In the genomic region with DNA sequence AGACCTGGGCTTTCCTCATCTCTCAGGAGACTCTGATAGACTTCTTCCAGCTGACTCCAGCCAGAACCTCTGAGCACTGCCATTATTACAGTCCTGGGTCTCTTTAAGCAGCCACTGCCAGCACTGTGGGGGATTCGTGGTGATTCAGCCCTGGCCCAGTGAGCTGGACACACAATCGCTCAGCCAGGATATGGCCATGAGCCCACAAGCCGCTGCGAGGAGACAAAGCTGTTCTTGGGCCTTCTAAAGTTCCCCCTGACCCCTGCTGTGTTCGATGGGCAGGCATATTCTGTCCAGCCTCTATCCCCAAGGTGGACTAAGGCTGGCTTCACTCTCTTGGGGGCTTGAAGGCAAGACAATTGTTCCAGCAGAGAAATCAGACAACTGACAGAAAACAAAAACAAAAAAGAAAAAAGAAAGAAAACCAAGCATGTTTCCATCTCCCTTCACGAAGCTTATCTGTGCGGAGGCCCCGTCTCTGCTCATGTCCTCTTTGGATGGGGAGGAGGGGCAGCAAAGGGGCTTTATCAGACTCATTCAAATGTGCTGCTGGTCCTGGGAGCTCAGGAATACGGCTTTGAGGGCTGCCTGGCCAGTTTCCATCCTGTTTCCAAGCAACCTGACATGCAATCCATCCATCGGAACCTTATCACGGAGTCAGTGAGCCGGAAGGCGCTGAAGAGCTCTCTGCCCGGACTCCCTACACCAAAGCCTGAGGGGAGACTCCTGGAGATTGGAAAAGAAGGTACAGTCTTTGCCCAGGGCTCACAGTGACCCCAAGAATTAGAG, we compare ENCODE assay signal across 8 mouse cellular contexts.
DNase-seq lines count a peak whose midpoint lies in the region; ATAC-seq lines count a peak whose summit lies in the region.

No protein-coding gene starts in this region.

- no peaks in the 10 kb centered on the region for H3K9me3 ChIP-seq in kidney, embryonic 16.5 days (ENCODE audit: low read length)
- H3K9me3 ChIP-seq in hindbrain, embryonic 13.5 days = no peaks in the 10 kb centered on the region
- no peaks in the 10 kb centered on the region for H3K9me3 ChIP-seq in midbrain, embryonic 11.5 days (ENCODE audit: control insufficient read depth, low read length)

- peaks cover 51% of the 10 kb centered on the region for H3K4me1 ChIP-seq in kidney, embryonic 16.5 days (ENCODE audit: insufficient read depth, low read length)
- peaks cover 63% of the 10 kb centered on the region for H3K4me1 ChIP-seq in hindbrain, embryonic 13.5 days (replicated peaks)
- H3K4me1 ChIP-seq in midbrain, embryonic 11.5 days (ENCODE audit: control insufficient read depth, insufficient read depth, low read length) = peaks cover 16% of the 10 kb centered on the region

- H3K36me3 ChIP-seq in kidney, embryonic 16.5 days (ENCODE audit: insufficient read depth, low read length) = no peaks in the 10 kb centered on the region
- no peaks in the 10 kb centered on the region for H3K36me3 ChIP-seq in hindbrain, embryonic 13.5 days
- no peaks in the 10 kb centered on the region for H3K36me3 ChIP-seq in midbrain, embryonic 11.5 days (ENCODE audit: control insufficient read depth, insufficient read depth, low read length)

- ATAC-seq in kidney, embryonic 16.5 days (ENCODE audit: low FRiP score, low TSS enrichment) = peak; percentile 26; the same call in 1 of the 2 replicates
- ATAC-seq in hindbrain, embryonic 13.5 days (ENCODE audit: low FRiP score) = peak; percentile 81
- peak; percentile 68 for ATAC-seq in midbrain, embryonic 11.5 days (ENCODE audit: low FRiP score)

- H3K4me3 ChIP-seq in kidney, embryonic 16.5 days (ENCODE audit: low read length) = no peak overlapping the region
- H3K4me3 ChIP-seq in hindbrain, embryonic 13.5 days = no peak overlapping the region
- no peak overlapping the region for H3K4me3 ChIP-seq in midbrain, embryonic 11.5 days (ENCODE audit: low read depth, low read length)

- WGBS in kidney, embryonic 16.5 days = 31% methylated on average over 14 of the region's 14 CpGs
- 7% methylated on average over 14 of the region's 14 CpGs for WGBS in hindbrain, embryonic 13.5 days
- WGBS in midbrain, embryonic 11.5 days = 17% methylated on average over 14 of the region's 14 CpGs

- no peak for DNase-seq in kidney, adult 11 months
- DNase-seq in cerebellum, adult 18-20 months = peak; percentile 69 to 75
- DNase-seq in gastrocnemius, postnatal 10 days = peak; percentile 58
- DNase-seq in midbrain, embryonic 11.5 days (ENCODE audit: low spot score, missing footprints) = peak; percentile 92
- DNase-seq in right cerebral cortex, postnatal 25 days = peak; percentile 43
- DNase-seq in thymus, postnatal 10 days (ENCODE audit: low spot score in 2 of 2) = no peak

- no peak overlapping the region for H3K4me2 ChIP-seq in kidney, embryonic 16.5 days (replicated peaks; ENCODE audit: low read depth, low read length)
- H3K4me2 ChIP-seq in hindbrain, embryonic 13.5 days = peak overlapping the region; percentile 30
- H3K4me2 ChIP-seq in midbrain, embryonic 11.5 days = peak overlapping the region; percentile 15; the same call in 1 of the 2 replicates

- no peaks in the 10 kb centered on the region for H3K27me3 ChIP-seq in kidney, embryonic 16.5 days (ENCODE audit: insufficient read depth, low read length)
- no peaks in the 10 kb centered on the region for H3K27me3 ChIP-seq in hindbrain, embryonic 13.5 days
- H3K27me3 ChIP-seq in midbrain, embryonic 11.5 days (ENCODE audit: control insufficient read depth, insufficient read depth, low read length) = no peaks in the 10 kb centered on the region; the same call in 1 of the 2 replicates

- 0 out of 2 replicates have a peak overlapping the region, but pooled peaks have one; percentile 44 for H3K9ac ChIP-seq in kidney, embryonic 16.5 days (replicated peaks; ENCODE audit: low read length)
- peak overlapping the region; percentile 19; the same call in 1 of the 2 replicates for H3K9ac ChIP-seq in hindbrain, embryonic 13.5 days
- H3K9ac ChIP-seq in midbrain, embryonic 11.5 days (ENCODE audit: low read length) = peak overlapping the region; percentile 53

- no peak overlapping the region for H3K27ac ChIP-seq in kidney, embryonic 16.5 days (ENCODE audit: low read length)
- peak overlapping the region; percentile 77 for H3K27ac ChIP-seq in hindbrain, embryonic 13.5 days
- peak overlapping the region; percentile 51 for H3K27ac ChIP-seq in midbrain, embryonic 11.5 days (ENCODE audit: low read depth, low read length)

Comparison
In these comparisons a context has a peak if more than half of its experiments do, and no peak if none do; other contexts are left out.
1. ATAC-seq: peak in every context shown above with its lines; median percentile 81 in hindbrain, embryonic 13.5 days; 68 in midbrain, embryonic 11.5 days; 26 in kidney, embryonic 16.5 days.
2. DNase-seq: peak in cerebellum, adult 18-20 months (2 of 2), gastrocnemius, postnatal 10 days (single experiment), midbrain, embryonic 11.5 days (single experiment) and right cerebral cortex, postnatal 25 days (single experiment); none in kidney, adult 11 months (single experiment) and thymus, postnatal 10 days (0 of 2).
3. Peak in every context shown above with its lines, with median percentiles within 50 percentile points of each other: H3K9ac ChIP-seq.